Mouse (Mus musculus): ENCODE data around the gene Usp1. TPM values are rescaled to one million over a fixed set of nuclear protein-coding genes. Genes with fewer than 3 reads are reported as not detected.

The Usp1 gene
- 75.5 and 80.1 TPM in 2 replicates for polyA plus RNA-seq (2011; ENCODE audit: insufficient read depth, insufficient read length, low read depth, missing spikeins)

- Histone ChIP-seq H3K4me3 (ENCODE audit: low read depth, low read length) (peak within 1 kb of the TSS; percentile 88), H3K27me3 (ENCODE audit: control insufficient read depth, insufficient read depth, low read length, poor library complexity, severe bottlenecking) (no peaks in the 10 kb centered on the region), H3K4me1 (ENCODE audit: control insufficient read depth, insufficient read depth, low read length) (no peaks in the 10 kb centered on the region), H3K9ac (ENCODE audit: low read depth, poor library complexity, severe bottlenecking) (peak within 1 kb of the TSS; percentile 99), H3K36me3 (ENCODE audit: control insufficient read depth, insufficient read depth, low read length, poor library complexity, severe bottlenecking) (peaks cover 6% of the 10 kb centered on the region), H3K27ac (ENCODE audit: insufficient read depth, low read length) (peak within 1 kb of the TSS; percentile 89), H3K9me3 (replicated peaks; ENCODE audit: control insufficient read depth, insufficient read depth, low read length, poor library complexity, severe bottlenecking) (no peaks in the 10 kb centered on the region)
- TF ChIP-seq EP300 (IDR thresholded peaks at IDR 0.05; ENCODE audit: insufficient read depth, low read depth, low read length) (no peak), CTCF (IDR thresholded peaks at IDR 0.05; ENCODE audit: low read depth, low read length) (no peak), POLR2A (IDR thresholded peaks at IDR 0.05; ENCODE audit: insufficient read depth, low read length) (no peak)
Observed at GRCm38 (mm10) chr4:98923568-98924070, at the start of gene Usp1. TSS of gene Usp1 (plus strand) at chr4:98923810.

GRCm38 (mm10) chr4:98882706-98883105, 40.9 kb upstream of the Usp1 start:
- Histone ChIP-seq H3K27ac (ENCODE audit: insufficient read depth, low read length) (no peak overlapping the region), H3K9me3 (replicated peaks; ENCODE audit: control insufficient read depth, insufficient read depth, low read length, poor library complexity, severe bottlenecking) (peaks cover 3% of the 10 kb centered on the region), H3K36me3 (ENCODE audit: control insufficient read depth, insufficient read depth, low read length, poor library complexity, severe bottlenecking) (no peaks in the 10 kb centered on the region), H3K27me3 (ENCODE audit: control insufficient read depth, insufficient read depth, low read length, poor library complexity, severe bottlenecking) (no peaks in the 10 kb centered on the region), H3K4me3 (ENCODE audit: low read depth, low read length) (no peak overlapping the region), H3K9ac (ENCODE audit: low read depth, poor library complexity, severe bottlenecking) (no peak overlapping the region), H3K4me1 (ENCODE audit: control insufficient read depth, insufficient read depth, low read length) (no peaks in the 10 kb centered on the region)
- no peak for TF ChIP-seq CTCF (IDR thresholded peaks at IDR 0.05; ENCODE audit: low read depth, low read length)
- no peak for TF ChIP-seq EP300 (IDR thresholded peaks at IDR 0.05; ENCODE audit: insufficient read depth, low read depth, low read length)
- TF ChIP-seq POLR2A (IDR thresholded peaks at IDR 0.05; ENCODE audit: insufficient read depth, low read length): no peak

GRCm38 (mm10) chr4:98886377-98886776, 37.2 kb upstream of the Usp1 start:
- H3K4me3 ChIP-seq (ENCODE audit: low read depth, low read length): no peak overlapping the region
- no peaks in the 10 kb centered on the region for H3K4me1 ChIP-seq (ENCODE audit: control insufficient read depth, insufficient read depth, low read length)
- no peak overlapping the region for H3K27ac ChIP-seq (ENCODE audit: insufficient read depth, low read length)
- TF ChIP-seq CTCF (IDR thresholded peaks at IDR 0.05; ENCODE audit: low read depth, low read length): peak; percentile 57
- no peak for TF ChIP-seq EP300 (IDR thresholded peaks at IDR 0.05; ENCODE audit: insufficient read depth, low read depth, low read length)
- H3K9me3 ChIP-seq (replicated peaks; ENCODE audit: control insufficient read depth, insufficient read depth, low read length, poor library complexity, severe bottlenecking): no peaks in the 10 kb centered on the region
- no peaks in the 10 kb centered on the region for H3K36me3 ChIP-seq (ENCODE audit: control insufficient read depth, insufficient read depth, low read length, poor library complexity, severe bottlenecking)
- no peaks in the 10 kb centered on the region for H3K27me3 ChIP-seq (ENCODE audit: control insufficient read depth, insufficient read depth, low read length, poor library complexity, severe bottlenecking)
- no peak overlapping the region for H3K9ac ChIP-seq (ENCODE audit: low read depth, poor library complexity, severe bottlenecking)

- no peaks in the 10 kb centered on the region for H3K4me1 ChIP-seq (ENCODE audit: control insufficient read depth, insufficient read depth, low read length)
- H3K36me3 ChIP-seq (ENCODE audit: control insufficient read depth, insufficient read depth, low read length, poor library complexity, severe bottlenecking): no peaks in the 10 kb centered on the region
- H3K27ac ChIP-seq (ENCODE audit: insufficient read depth, low read length): no peak overlapping the region
- H3K9me3 ChIP-seq (replicated peaks; ENCODE audit: control insufficient read depth, insufficient read depth, low read length, poor library complexity, severe bottlenecking): no peaks in the 10 kb centered on the region
- H3K4me3 ChIP-seq (ENCODE audit: low read depth, low read length): no peak overlapping the region
- no peak overlapping the region for H3K9ac ChIP-seq (ENCODE audit: low read depth, poor library complexity, severe bottlenecking)
- TF ChIP-seq EP300 (IDR thresholded peaks at IDR 0.05; ENCODE audit: insufficient read depth, low read depth, low read length) (no peak), POLR2A (IDR thresholded peaks at IDR 0.05; ENCODE audit: insufficient read depth, low read length) (no peak), CTCF (IDR thresholded peaks at IDR 0.05; ENCODE audit: low read depth, low read length) (peak; percentile 32)
- H3K27me3 ChIP-seq (ENCODE audit: control insufficient read depth, insufficient read depth, low read length, poor library complexity, severe bottlenecking): no peaks in the 10 kb centered on the region
Observed at GRCm38 (mm10) chr4:98887148-98887547, 36.5 kb upstream of the Usp1 start.

- H3K4me3 ChIP-seq (ENCODE audit: low read depth, low read length): no peak overlapping the region
- no peaks in the 10 kb centered on the region for H3K4me1 ChIP-seq (ENCODE audit: control insufficient read depth, insufficient read depth, low read length)
- H3K27me3 ChIP-seq (ENCODE audit: control insufficient read depth, insufficient read depth, low read length, poor library complexity, severe bottlenecking): no peaks in the 10 kb centered on the region
- no peaks in the 10 kb centered on the region for H3K9me3 ChIP-seq (replicated peaks; ENCODE audit: control insufficient read depth, insufficient read depth, low read length, poor library complexity, severe bottlenecking)
- H3K27ac ChIP-seq (ENCODE audit: insufficient read depth, low read length): no peak overlapping the region
- TF ChIP-seq CTCF (IDR thresholded peaks at IDR 0.05; ENCODE audit: low read depth, low read length) (no peak), POLR2A (IDR thresholded peaks at IDR 0.05; ENCODE audit: insufficient read depth, low read length) (no peak), EP300 (IDR thresholded peaks at IDR 0.05; ENCODE audit: insufficient read depth, low read depth, low read length) (no peak)
- no peaks in the 10 kb centered on the region for H3K36me3 ChIP-seq (ENCODE audit: control insufficient read depth, insufficient read depth, low read length, poor library complexity, severe bottlenecking)
- H3K9ac ChIP-seq (ENCODE audit: low read depth, poor library complexity, severe bottlenecking): no peak overlapping the region
Observed at GRCm38 (mm10) chr4:98910246-98910645, 13.4 kb upstream of the Usp1 start.

DNA sequence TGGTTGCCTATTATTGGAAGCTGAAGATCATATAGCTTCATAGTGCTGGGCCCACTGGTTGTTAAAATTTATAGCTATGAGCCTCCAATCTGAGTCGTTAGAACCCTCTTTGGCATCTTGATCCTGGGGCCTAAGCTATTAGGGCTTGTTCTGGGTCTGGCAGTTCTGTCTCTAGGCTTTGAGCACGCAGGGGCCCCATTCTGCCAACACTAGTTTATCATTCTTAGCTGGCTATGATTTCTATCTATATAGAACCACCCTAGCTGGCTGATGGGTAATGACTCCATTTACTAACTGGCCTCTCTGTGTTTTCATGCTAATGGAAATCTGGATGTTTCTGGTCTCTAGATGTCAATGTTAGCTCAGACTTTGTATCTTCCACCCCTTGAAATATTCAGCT, 5.9 kb upstream of the Usp1 start:
- H3K4me1 ChIP-seq (ENCODE audit: control insufficient read depth, insufficient read depth, low read length): no peaks in the 10 kb centered on the region
- H3K27ac ChIP-seq (ENCODE audit: insufficient read depth, low read length): no peak overlapping the region
- no peak overlapping the region for H3K9ac ChIP-seq (ENCODE audit: low read depth, poor library complexity, severe bottlenecking)
- no peaks in the 10 kb centered on the region for H3K27me3 ChIP-seq (ENCODE audit: control insufficient read depth, insufficient read depth, low read length, poor library complexity, severe bottlenecking)
- no peak for TF ChIP-seq POLR2A (IDR thresholded peaks at IDR 0.05; ENCODE audit: insufficient read depth, low read length)
- no peak for TF ChIP-seq CTCF (IDR thresholded peaks at IDR 0.05; ENCODE audit: low read depth, low read length)
- TF ChIP-seq EP300 (IDR thresholded peaks at IDR 0.05; ENCODE audit: insufficient read depth, low read depth, low read length): no peak
- no peaks in the 10 kb centered on the region for H3K9me3 ChIP-seq (replicated peaks; ENCODE audit: control insufficient read depth, insufficient read depth, low read length, poor library complexity, severe bottlenecking)
- no peak overlapping the region for H3K4me3 ChIP-seq (ENCODE audit: low read depth, low read length)
- H3K36me3 ChIP-seq (ENCODE audit: control insufficient read depth, insufficient read depth, low read length, poor library complexity, severe bottlenecking): no peaks in the 10 kb centered on the region
